Mouse (Mus musculus) B cell, adult 2 months (primary cell): Measurements from ENCODE around the gene Zbtb38.

Experiments used
- DNase-seq, 2 experiments: peaks; one replicate each; pipeline ENCODE4 v3.0.0; 2022

Gene Zbtb38

GRCm38 (mm10) chr9:96731039-96731895 is 21.4 kb downstream of the Zbtb38 start:
- DNase-seq = no peak

GRCm38 (mm10) chr9:96730311-96730625 is 22.4 kb downstream of the Zbtb38 start:
- no peak for DNase-seq

- no peak for DNase-seq
Measured at GRCm38 (mm10) chr9:96729537-96730310, 22.9 kb downstream of the Zbtb38 start.

- no peak for DNase-seq
Measured at GRCm38 (mm10) chr9:96728338-96729162, 24.1 kb downstream of the Zbtb38 start.

GRCm38 (mm10) chr9:96727688-96728087 is 24.9 kb downstream of the Zbtb38 start:
- no peak for DNase-seq

- DNase-seq = no peak
Measured at GRCm38 (mm10) chr9:96726336-96727131, 26.1 kb downstream of the Zbtb38 start.

GRCm38 (mm10) chr9:96725582-96726320 is 26.9 kb downstream of the Zbtb38 start:
- no peak for DNase-seq

- DNase-seq = no peak
Measured at GRCm38 (mm10) chr9:96723650-96724049, 29.0 kb downstream of the Zbtb38 start.

- no peak for DNase-seq
Measured at GRCm38 (mm10) chr9:96721163-96721799, 31.4 kb downstream of the Zbtb38 start.

GRCm38 (mm10) chr9:96720510-96721162 is 32.0 kb downstream of the Zbtb38 start:
- no peak for DNase-seq

GRCm38 (mm10) chr9:96719408-96720158 is 33.0 kb downstream of the Zbtb38 start:
- peak; percentile 78 to 80 for DNase-seq

GRCm38 (mm10) chr9:96718888-96719287 is 33.7 kb downstream of the Zbtb38 start:
- no peak for DNase-seq

- peak in 1 of 2 experiments; percentile 34 for DNase-seq
Measured at GRCm38 (mm10) chr9:96718402-96718798, 34.2 kb downstream of the Zbtb38 start.

- no peak for DNase-seq
Measured at GRCm38 (mm10) chr9:96717698-96718401, 34.8 kb downstream of the Zbtb38 start.

GRCm38 (mm10) chr9:96716735-96717444 is 35.7 kb downstream of the Zbtb38 start:
- no peak for DNase-seq

- DNase-seq = no peak
Measured at GRCm38 (mm10) chr9:96716136-96716535, 36.5 kb downstream of the Zbtb38 start.

GRCm38 (mm10) chr9:96715171-96715570 is 37.5 kb downstream of the Zbtb38 start:
- no peak for DNase-seq
